Mouse (Mus musculus) hindbrain, embryonic 14.5 days (tissue): ENCODE data around the gene C1ql1. TPM values are rescaled to one million over a fixed set of nuclear protein-coding genes. Genes with fewer than 3 reads are reported as not detected.

Source experiments
- ATAC-seq: fragments of 200-750 bp; cut with Nextera tagmentation; 2 replicates; pipeline ENCODE4 v1.8.0; 2017; ENCODE audit warnings: moderate number of reproducible peaks, mild to moderate bottlenecking, moderate TSS enrichment, moderate library complexity; ENCODE audit not compliant: low FRiP score
- DNase-seq: peaks from one replicate; pipeline ENCODE4 v3.0.0-alpha.2; 2015; ENCODE audit warnings: low spot score
- H3K27ac ChIP-seq: fragments of 300-500 bp; sonication (generic); 2 replicates; pipeline ENCODE4 v1.5.1; 2014; ENCODE audit warnings: mild to moderate bottlenecking, moderate library complexity
- H3K27me3 ChIP-seq: fragments of 300-500 bp; sonication (generic); 2 replicates; pipeline ENCODE4 v1.6.1; 2014; ENCODE audit warnings: mild to moderate bottlenecking, low read length, mixed read lengths; ENCODE audit not compliant: control insufficient read depth, insufficient read depth
- H3K36me3 ChIP-seq: fragments of 300-500 bp; sonication (generic); replicated peaks from 2 replicates; pipeline ENCODE4 v1.6.1; 2014; ENCODE audit not compliant: control insufficient read depth, insufficient read depth
- H3K4me1 ChIP-seq: fragments of 300-500 bp; sonication (generic); replicated peaks from 2 replicates; pipeline ENCODE4 v1.6.1; 2014; ENCODE audit warnings: antibody characterized with exemption, low read length, mixed read lengths; ENCODE audit not compliant: control insufficient read depth, insufficient read depth
- H3K4me2 ChIP-seq: fragments of 300-500 bp; sonication (generic); replicated peaks from 2 replicates; pipeline ENCODE4 v1.6.1; 2014; ENCODE audit warnings: mild to moderate bottlenecking, moderate library complexity
- H3K4me3 ChIP-seq: fragments of 300-500 bp; sonication (generic); replicated peaks from 2 replicates; pipeline ENCODE4 v1.5.1; 2014; ENCODE audit warnings: mild to moderate bottlenecking, low read length
- H3K9ac ChIP-seq: fragments of 300-500 bp; sonication (generic); 2 replicates; pipeline ENCODE4 v1.6.1; 2014
- H3K9me3 ChIP-seq: fragments of 300-500 bp; sonication (generic); 2 replicates; pipeline ENCODE4 v1.6.1; 2016; ENCODE audit warnings: low read length; ENCODE audit not compliant: control insufficient read depth
- WGBS: fragments of 180-500 bp; shearing (Covaris S2); extraction: QIAGEN DNeasy Blood & Tissue Kit; methylation state at CpG from one replicate; pipeline ENCODE4 v1.1.7; 2014; 5-methylcytosine and 5-hydroxymethylcytosine counted together
- polyA plus RNA-seq: library from polyadenylated mRNA; unstranded; fragments of >200 nt; fragmentation: Nextera tagmentation; extraction: Ambion mirVana; gene quantifications from 2 replicates; pipeline ENCODE4 v1.2.1, GENCODE M21; 2014

The C1ql1 gene
- 12.0 and 14.6 TPM in 2 replicates for polyA plus RNA-seq

DNA sequence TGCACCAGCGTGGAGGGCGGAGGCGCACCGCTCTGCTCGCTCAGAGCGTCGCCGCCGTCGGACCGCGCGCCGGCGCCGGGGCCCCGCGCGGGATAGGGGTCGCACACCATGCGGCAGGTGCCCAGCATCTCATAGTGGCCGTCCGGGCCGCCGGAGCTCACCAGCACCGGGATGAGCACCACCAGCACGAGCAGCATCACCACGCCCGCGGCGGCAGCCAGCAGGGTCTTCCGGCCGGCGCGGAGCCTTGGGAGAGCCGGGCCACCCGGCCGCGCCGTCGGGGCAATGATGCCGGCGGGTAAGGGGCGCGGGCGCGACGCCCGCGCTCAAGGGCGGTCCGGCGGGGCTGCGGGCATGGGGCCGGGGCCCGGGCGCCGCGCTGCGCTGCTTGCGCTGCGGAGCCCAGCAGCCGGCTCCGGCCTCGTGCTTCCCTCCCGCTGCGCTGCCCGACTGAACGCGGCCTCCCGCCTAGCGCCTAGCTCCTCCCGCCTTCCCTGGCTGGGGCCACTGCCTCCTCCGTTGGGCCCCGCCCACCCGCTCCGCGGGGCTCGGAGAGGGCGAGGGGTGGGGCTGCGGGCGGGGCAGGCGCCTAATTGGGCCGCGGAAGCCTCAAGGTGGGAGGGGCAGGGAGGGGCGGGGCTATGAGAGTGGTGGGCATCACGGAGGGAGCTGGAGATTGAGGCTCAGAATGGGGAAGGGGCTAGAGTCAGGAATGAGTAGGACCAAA is at the start of gene C1ql1:
C1ql1 (minus strand) TSS at position 424 of the 727 bp plus-strand sequence.
- Histone ChIP-seq H3K4me3 (peak within 1 kb of the TSS; percentile 37), H3K27me3 (peaks cover 86% of the 10 kb centered on the region), H3K27ac (no peak within 1 kb of the TSS), H3K36me3 (no peaks in the 10 kb centered on the region), H3K4me1 (peaks cover 36% of the 10 kb centered on the region), H3K9ac (peak within 1 kb of the TSS; percentile 46), H3K9me3 (no peaks in the 10 kb centered on the region), H3K4me2 (peak within 1 kb of the TSS; percentile 60)
- WGBS: under 1% methylated on average over 63 of the region's 87 CpGs
- peak; percentile 73 for DNase-seq
- peak; percentile 64 for ATAC-seq

DNA sequence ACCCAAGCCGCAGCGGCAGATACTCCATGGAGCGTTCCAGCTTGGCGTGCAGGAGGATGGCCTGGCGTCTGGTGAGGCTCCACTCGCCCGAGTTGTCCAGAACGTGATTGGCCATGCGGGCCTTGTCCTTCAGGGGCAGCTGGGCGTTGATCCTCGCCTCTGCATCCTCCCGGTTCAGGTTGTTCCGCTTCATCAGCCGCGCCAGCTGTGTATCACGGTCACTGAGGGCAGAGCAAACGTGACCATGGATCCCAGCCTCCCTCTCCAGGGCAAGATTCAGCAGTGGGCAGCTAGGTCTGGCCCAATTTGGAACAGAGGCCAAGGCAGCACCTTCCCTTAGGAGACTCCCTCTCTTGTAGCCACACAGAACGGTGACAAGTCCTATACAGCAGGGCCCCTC is 48.5 kb upstream of the C1ql1 start:
- Histone ChIP-seq H3K9ac (no peak overlapping the region), H3K9me3 (no peaks in the 10 kb centered on the region), H3K36me3 (peaks cover 60% of the 10 kb centered on the region), H3K4me1 (peaks cover 30% of the 10 kb centered on the region), H3K27ac (no peak overlapping the region), H3K27me3 (no peaks in the 10 kb centered on the region), H3K4me2 (no peak overlapping the region), H3K4me3 (no peak overlapping the region)
- ATAC-seq (no peak), DNase-seq (no peak)
- WGBS: 83% methylated on average over 18 of the region's 18 CpGs

DNA sequence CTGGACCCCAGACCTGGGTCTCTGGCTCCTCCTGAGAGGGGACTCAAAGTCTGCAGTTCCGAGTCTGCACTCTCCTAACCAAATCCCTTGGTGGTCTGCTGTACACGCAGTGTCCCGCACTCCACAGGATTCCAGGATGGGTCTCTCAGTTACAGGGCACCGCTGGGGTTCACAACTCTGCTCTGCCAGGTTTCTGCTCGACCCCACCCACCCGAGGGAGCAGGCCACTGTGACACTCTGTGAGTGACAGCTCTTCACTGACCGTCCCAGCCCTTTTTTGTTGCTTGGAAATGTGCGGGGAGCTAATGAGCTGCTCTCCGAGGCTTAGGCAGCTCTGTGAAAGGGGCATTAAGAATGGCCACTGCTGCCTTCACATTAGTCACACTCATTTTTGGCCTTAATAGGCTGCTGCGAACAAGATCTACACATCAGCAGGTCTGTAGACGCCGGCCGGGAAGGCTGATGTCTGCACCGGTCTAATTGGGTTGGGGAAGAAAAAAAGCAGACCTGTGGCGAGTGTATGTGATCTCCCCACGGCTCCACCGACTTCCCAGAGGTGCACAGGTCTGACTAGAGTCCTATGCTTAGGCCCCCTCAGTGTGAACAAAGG is 47.0 kb upstream of the C1ql1 start:
- H3K27me3 ChIP-seq: peaks cover 14% of the 10 kb centered on the region
- no peak overlapping the region for H3K4me3 ChIP-seq
- no peak for DNase-seq
- H3K9ac ChIP-seq: no peak overlapping the region
- 22% methylated on average over 17 of the region's 17 CpGs for WGBS
- ATAC-seq: 0 out of 2 replicates have a peak, but pooled peaks have one; percentile 21
- no peak overlapping the region for H3K4me2 ChIP-seq
- H3K36me3 ChIP-seq: peaks cover 45% of the 10 kb centered on the region
- H3K4me1 ChIP-seq: peaks cover 22% of the 10 kb centered on the region
- H3K9me3 ChIP-seq: no peaks in the 10 kb centered on the region
- no peak overlapping the region for H3K27ac ChIP-seq

DNA sequence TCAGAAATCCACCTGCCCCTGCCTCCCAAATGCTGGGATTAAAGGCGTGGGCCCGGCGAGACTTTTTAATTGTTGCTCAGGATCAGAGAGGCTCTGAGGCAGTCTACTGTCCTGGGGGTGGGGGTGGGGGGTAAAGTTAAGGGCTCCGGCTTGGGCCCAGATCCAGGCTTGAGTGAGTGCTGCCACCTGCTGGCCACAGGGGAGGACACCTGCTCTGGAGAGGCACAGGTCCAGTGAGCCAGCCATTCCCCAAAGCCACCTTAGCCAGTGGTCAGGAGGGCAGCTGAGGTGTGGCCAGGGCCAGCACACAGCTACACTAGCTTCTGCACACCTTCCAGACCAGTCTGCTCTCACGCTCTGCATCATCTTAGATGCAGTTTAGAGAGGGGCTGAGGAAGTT is 46.5 kb upstream of the C1ql1 start:
- DNase-seq (peak; percentile 75), ATAC-seq (0 out of 2 replicates have a peak, but pooled peaks have one; percentile 32)
- WGBS: 7% methylated on average over 5 of the region's 5 CpGs
- peaks cover 17% of the 10 kb centered on the region for H3K27me3 ChIP-seq
- no peak overlapping the region for H3K4me2 ChIP-seq
- peaks cover 39% of the 10 kb centered on the region for H3K36me3 ChIP-seq
- H3K4me3 ChIP-seq: no peak overlapping the region
- no peak overlapping the region for H3K27ac ChIP-seq
- H3K9me3 ChIP-seq: no peaks in the 10 kb centered on the region
- peaks cover 16% of the 10 kb centered on the region for H3K4me1 ChIP-seq
- no peak overlapping the region for H3K9ac ChIP-seq

DNA sequence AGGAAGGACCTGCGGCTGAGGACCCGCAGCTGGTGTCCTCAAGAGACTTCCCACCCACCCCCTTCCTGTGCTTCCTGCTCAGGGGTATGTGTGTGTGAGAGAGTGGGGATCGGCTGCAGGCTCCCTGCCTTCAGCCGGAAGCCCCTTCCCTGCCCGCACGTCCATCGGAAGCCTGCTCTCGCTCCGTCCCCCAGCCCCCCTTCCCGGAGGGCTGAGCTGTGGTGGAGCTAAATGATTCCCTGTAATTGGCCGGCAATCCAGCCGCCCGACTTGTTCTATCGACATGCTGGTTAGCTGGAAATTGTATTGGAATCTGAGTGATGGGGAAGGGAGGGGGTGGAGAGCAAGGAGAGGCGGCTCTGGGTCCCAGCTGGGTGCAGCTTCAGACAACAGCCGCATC is 45.2 kb upstream of the C1ql1 start:
- Histone ChIP-seq H3K9me3 (no peaks in the 10 kb centered on the region), H3K4me2 (peak overlapping the region; percentile 40), H3K4me3 (0 out of 2 replicates have a peak overlapping the region, but pooled peaks have one; percentile 1), H3K27ac (no peak overlapping the region), H3K27me3 (peaks cover 17% of the 10 kb centered on the region), H3K36me3 (peaks cover 27% of the 10 kb centered on the region), H3K4me1 (peaks cover 16% of the 10 kb centered on the region), H3K9ac (peak overlapping the region; percentile 18)
- ATAC-seq (no peak), DNase-seq (no peak)
- 2% methylated on average over 16 of the region's 16 CpGs for WGBS

DNA sequence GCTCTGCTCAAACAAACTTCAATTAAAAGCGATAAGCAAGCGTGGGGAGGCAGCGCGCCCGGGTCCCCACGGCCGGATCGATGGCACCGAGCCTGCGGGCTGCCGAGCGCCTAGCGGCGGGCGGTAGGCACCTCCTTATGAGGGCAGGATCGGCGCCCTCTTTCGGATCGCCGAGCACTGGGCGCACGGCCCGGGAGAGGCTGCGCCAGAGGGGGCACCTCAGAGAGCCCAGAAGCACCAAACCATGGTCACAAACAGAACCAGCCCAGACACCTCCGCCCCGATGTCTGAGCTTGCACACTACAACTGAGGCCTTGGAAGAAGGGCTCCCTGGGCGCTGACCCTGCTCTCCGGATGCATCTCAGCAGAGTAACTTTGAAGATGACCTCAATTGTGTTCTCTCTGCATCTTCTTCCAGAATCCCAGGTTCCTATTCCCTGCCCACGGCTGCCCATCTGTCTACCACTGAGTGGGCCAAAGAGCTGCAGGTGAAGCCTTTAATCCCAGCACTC is 43.7 kb upstream of the C1ql1 start:
- WGBS: 1% methylated on average over 29 of the region's 29 CpGs
- DNase-seq (no peak), ATAC-seq (no peak)
- H3K36me3 ChIP-seq: peaks cover 12% of the 10 kb centered on the region
- no peak overlapping the region for H3K27ac ChIP-seq
- H3K4me3 ChIP-seq: peak overlapping the region; percentile 12
- peaks cover 17% of the 10 kb centered on the region for H3K27me3 ChIP-seq
- peak overlapping the region; percentile 53 for H3K4me2 ChIP-seq
- H3K4me1 ChIP-seq: peaks cover 16% of the 10 kb centered on the region
- peak overlapping the region; percentile 9 for H3K9ac ChIP-seq
- no peaks in the 10 kb centered on the region for H3K9me3 ChIP-seq

DNA sequence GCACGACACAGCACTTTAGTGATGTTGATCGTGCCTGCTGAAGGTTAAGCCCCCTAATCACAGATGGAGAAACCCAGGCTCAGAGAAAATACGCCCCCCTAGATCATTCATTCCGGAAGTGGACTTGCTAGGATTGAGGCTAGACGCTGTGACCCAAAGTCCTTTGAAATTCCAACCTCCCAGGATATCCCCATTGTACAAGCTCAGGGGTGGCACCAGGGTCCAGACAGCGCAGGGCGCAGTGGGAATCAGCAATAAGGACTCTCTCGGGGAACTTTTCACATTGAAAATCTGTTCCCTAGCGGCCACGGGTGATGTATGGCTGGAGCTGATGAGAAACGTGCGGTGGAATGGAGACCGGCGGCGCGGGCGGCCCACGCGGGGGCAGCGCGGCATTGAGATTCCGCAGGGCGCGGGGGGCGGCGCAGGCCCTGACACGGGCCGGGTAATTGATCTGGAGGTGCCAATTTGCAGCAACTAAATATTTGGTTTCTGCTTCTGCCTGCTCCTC is 43.2 kb upstream of the C1ql1 start:
- Histone ChIP-seq H3K4me2 (peak overlapping the region; percentile 53), H3K9me3 (no peaks in the 10 kb centered on the region), H3K27me3 (peaks cover 17% of the 10 kb centered on the region), H3K36me3 (peaks cover 7% of the 10 kb centered on the region), H3K27ac (no peak overlapping the region), H3K9ac (peak overlapping the region; percentile 9), H3K4me1 (peaks cover 16% of the 10 kb centered on the region), H3K4me3 (peak overlapping the region; percentile 12)
- DNase-seq (no peak), ATAC-seq (no peak)
- 4% methylated on average over 28 of the region's 28 CpGs for WGBS

DNA sequence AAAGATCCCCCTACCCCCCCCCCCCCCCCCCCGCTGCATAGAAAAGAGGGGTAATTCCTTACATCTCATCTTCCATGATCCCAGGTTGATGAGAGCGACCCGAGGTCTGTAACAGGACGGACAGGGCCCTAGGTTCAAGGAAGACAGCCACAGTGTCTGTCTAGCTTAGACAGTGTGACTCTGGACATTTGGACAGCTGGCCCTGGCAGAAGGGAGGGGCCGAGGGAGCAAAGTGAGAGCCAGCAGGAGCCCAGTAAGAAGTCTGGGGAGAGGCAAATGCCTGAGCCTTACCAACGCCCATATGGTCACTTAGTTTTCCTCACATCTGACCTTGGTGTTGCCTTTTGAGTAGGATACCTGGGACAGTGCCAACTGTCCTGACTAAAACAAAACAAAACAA is 38.7 kb upstream of the C1ql1 start:
- no peak overlapping the region for H3K27ac ChIP-seq
- no peaks in the 10 kb centered on the region for H3K36me3 ChIP-seq
- ATAC-seq (no peak), DNase-seq (no peak)
- peaks cover under 1% of the 10 kb centered on the region; the same call in 1 of the 2 replicates for H3K4me1 ChIP-seq
- H3K9ac ChIP-seq: no peak overlapping the region
- no peak overlapping the region for H3K4me2 ChIP-seq
- H3K4me3 ChIP-seq: no peak overlapping the region
- 60% methylated on average over 6 of the region's 6 CpGs for WGBS
- H3K27me3 ChIP-seq: peaks cover 17% of the 10 kb centered on the region
- H3K9me3 ChIP-seq: no peaks in the 10 kb centered on the region

DNA sequence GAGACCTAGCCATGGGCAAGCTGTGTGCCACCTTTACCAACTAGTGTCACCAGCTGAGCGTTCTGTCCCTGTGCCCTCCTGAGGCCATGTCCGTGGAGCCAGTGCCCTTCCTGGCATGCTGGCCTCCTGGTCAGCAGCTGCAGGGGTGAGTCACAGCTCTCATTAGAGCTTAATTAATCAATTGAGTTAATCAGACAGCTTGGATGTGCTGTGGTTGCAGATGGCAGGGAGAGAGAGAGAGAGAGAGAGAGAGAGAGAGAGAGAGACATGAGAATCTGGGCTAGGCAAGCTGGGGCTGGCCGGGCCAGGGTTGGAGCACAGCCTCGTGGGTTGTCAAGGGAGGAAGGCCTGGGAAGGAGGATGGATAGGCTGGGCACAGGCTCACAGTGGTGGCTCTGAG is 38.1 kb upstream of the C1ql1 start:
- H3K9me3 ChIP-seq: no peaks in the 10 kb centered on the region
- ATAC-seq (no peak), DNase-seq (no peak)
- no peaks in the 10 kb centered on the region for H3K36me3 ChIP-seq
- H3K9ac ChIP-seq: no peak overlapping the region
- H3K27me3 ChIP-seq: peaks cover 14% of the 10 kb centered on the region
- 32% methylated on average over 4 of the region's 4 CpGs for WGBS
- no peak overlapping the region for H3K27ac ChIP-seq
- no peaks in the 10 kb centered on the region; the same call in 1 of the 2 replicates for H3K4me1 ChIP-seq
- no peak overlapping the region for H3K4me2 ChIP-seq
- H3K4me3 ChIP-seq: no peak overlapping the region
